Mouse (Mus musculus): Measurements from ENCODE around the gene Abracl.

The Abracl gene

GRCm38 (mm10) chr10:18022741-18023347 is at the start of gene Abracl:
TSS of gene Abracl (minus strand) at chr10:18023288.
- peak; percentile 43 to 48 for DNase-seq

- DNase-seq = no peak
Observed at GRCm38 (mm10) chr10:18072871-18073270, 49.8 kb upstream of the Abracl start.

- no peak for DNase-seq
Observed at GRCm38 (mm10) chr10:18070616-18071015, 47.5 kb upstream of the Abracl start.

GRCm38 (mm10) chr10:18070144-18070543 is 47.1 kb upstream of the Abracl start:
- peak in 1 of 2 experiments; percentile 30 for DNase-seq

- peak; percentile 36 to 51 for DNase-seq
Observed at GRCm38 (mm10) chr10:18069576-18069975, 46.5 kb upstream of the Abracl start.

GRCm38 (mm10) chr10:18068880-18069279 is 45.8 kb upstream of the Abracl start:
- DNase-seq = no peak

- DNase-seq = no peak
Observed at GRCm38 (mm10) chr10:18067761-18068446, 44.8 kb upstream of the Abracl start.

GRCm38 (mm10) chr10:18066031-18066439 is 42.9 kb upstream of the Abracl start:
- no peak for DNase-seq

GRCm38 (mm10) chr10:18064606-18065228 is 41.6 kb upstream of the Abracl start:
- DNase-seq = no peak

- DNase-seq = no peak
Observed at GRCm38 (mm10) chr10:18061533-18061932, 38.4 kb upstream of the Abracl start.

GRCm38 (mm10) chr10:18060778-18061177 is 37.7 kb upstream of the Abracl start:
- DNase-seq = no peak

- no peak for DNase-seq
Observed at GRCm38 (mm10) chr10:18059807-18060206, 36.7 kb upstream of the Abracl start.

- no peak for DNase-seq
Observed at GRCm38 (mm10) chr10:18058681-18059338, 35.7 kb upstream of the Abracl start.

GRCm38 (mm10) chr10:18056391-18056745 is 33.3 kb upstream of the Abracl start:
- DNase-seq = no peak

GRCm38 (mm10) chr10:18055696-18056390 is 32.8 kb upstream of the Abracl start, which contains the start of gene Reps1:
TSS of gene Reps1 (plus strand) at chr10:18055861.
- DNase-seq = peak; percentile 45 to 46

GRCm38 (mm10) chr10:18055009-18055695 is 32.1 kb upstream of the Abracl start:
- peak; percentile 79 to 85 for DNase-seq

- DNase-seq = no peak
Observed at GRCm38 (mm10) chr10:18047380-18048146, 24.5 kb upstream of the Abracl start.

GRCm38 (mm10) chr10:18046380-18046779 is 23.3 kb upstream of the Abracl start:
- DNase-seq = no peak

- no peak for DNase-seq
Observed at GRCm38 (mm10) chr10:18036849-18037248, 13.8 kb upstream of the Abracl start.

- no peak for DNase-seq
Observed at GRCm38 (mm10) chr10:18034408-18034807, 11.3 kb upstream of the Abracl start.

GRCm38 (mm10) chr10:18022312-18022711 is 776 bp downstream of the Abracl start:
- DNase-seq = peak; percentile 17 to 20
